Mouse (Mus musculus): ENCODE measurements around the gene Dscam. TPM values are rescaled to one million over a fixed set of nuclear protein-coding genes. Genes with fewer than 3 reads are reported as not detected.

Gene Dscam
- polyA plus RNA-seq, 1 experiment, result under 0.01 TPM

DNA sequence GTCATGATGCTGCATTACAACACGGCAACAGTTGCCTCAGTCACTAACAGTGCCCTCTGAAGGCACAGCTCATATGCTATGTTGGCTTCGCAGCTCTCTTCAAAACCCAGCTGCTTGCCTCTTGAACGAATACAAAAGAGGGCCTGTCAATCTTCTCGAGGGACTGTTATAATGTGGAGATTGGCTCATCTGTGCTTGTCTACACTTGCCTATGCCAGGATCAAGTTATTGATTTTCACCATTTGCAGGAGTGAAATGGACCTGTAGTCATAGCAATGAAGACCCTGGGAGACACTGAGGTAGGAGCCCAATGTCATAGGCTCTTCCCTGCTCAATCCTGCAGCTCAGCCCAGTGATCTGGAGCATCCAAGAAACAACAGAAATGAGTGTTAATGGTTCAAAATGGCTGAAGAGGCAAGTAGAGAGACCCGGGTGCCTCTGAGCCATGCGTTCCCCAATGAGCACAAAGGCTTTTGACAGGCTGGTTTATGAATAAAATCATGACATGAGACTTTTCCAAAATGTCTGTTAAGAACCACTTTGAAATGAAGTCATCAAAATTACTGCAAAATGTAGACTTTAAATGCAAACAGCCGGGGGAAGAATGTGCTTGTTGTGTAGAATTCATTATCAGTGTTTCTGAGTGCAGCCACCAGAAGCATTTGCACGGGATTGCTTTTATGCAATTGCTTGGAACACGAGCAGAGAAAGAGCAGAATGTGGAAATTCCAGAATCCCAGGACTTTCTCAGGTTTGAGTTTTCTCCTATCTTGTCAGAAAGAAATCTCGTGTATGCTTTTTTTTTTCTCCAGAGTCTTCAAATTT lies 35.3 kb downstream of the Dscam start:
- no peaks in the 10 kb centered on the region for H3K27me3 ChIP-seq (ENCODE audit: control insufficient read depth, insufficient read depth, insufficient read length)
- no peaks in the 10 kb centered on the region for H3K79me2 ChIP-seq (ENCODE audit: control insufficient read depth, insufficient read depth)
- TF ChIP-seq USF1 (IDR thresholded peaks at IDR 0.05; ENCODE audit: low read depth) (no peak), POLR2A (IDR thresholded peaks at IDR 0.05; ENCODE audit: insufficient read length, low read depth) (no peak), SRF (IDR thresholded peaks at IDR 0.05; ENCODE audit: control insufficient read depth, insufficient read length, low read depth) (no peak), POLR2AphosphoS2 (IDR thresholded peaks at IDR 0.05; ENCODE audit: insufficient read length, low read depth) (no peak), MYOD1 (IDR thresholded peaks at IDR 0.05; ENCODE audit: control insufficient read depth in 1 of 3, insufficient read length in 2 of 3, low read depth in 2 of 3) (no peak), E2F4 (IDR thresholded peaks at IDR 0.05; ENCODE audit: insufficient read depth) (no peak), CEBPB (IDR thresholded peaks at IDR 0.05; ENCODE audit: insufficient read depth, poor library complexity, severe bottlenecking) (no peak), TCF3 (IDR thresholded peaks at IDR 0.05; ENCODE audit: insufficient read length, low read depth) (no peak), REST (IDR thresholded peaks at IDR 0.05; ENCODE audit: insufficient read depth, insufficient read length) (no peak), MAX (IDR thresholded peaks at IDR 0.05; ENCODE audit: low read depth) (no peak), TCF12 (IDR thresholded peaks at IDR 0.05; ENCODE audit: insufficient read depth, poor library complexity, severe bottlenecking) (no peak), MYOG (IDR thresholded peaks at IDR 0.05; ENCODE audit: control insufficient read depth in 1 of 3, insufficient read depth in 1 of 3, insufficient read length in 2 of 3, low read depth in 2 of 3) (no peak)
- H3ac ChIP-seq (ENCODE audit: control insufficient read depth, insufficient read length), result no peak overlapping the region
- no peaks in the 10 kb centered on the region for H3K36me3 ChIP-seq (ENCODE audit: control insufficient read depth, insufficient read depth)
- no peak overlapping the region for H3K4me2 ChIP-seq (ENCODE audit: low read depth)
- no peak overlapping the region for H3K4me3 ChIP-seq

DNA sequence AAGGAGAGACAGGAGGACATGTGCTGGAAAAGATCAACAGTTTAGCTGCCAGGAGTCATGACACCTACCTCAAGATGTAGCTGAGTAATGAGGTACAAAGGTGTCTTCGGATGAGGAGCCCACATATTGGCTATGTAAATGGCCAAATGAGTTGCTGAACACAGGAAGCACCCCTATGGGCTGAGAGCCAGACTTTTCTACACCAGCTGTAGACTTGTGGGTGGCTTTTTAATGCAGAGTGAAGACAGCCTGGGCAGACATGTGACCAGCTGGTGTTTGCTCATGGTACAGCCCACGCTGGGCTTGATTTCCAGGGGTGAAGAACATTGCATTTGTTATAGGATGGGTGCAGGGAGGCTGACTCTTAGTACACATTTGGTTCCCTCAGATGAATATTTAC lies 43.3 kb downstream of the Dscam start:
- Histone ChIP-seq H3K4me2 (ENCODE audit: low read depth) (no peak overlapping the region), H3ac (ENCODE audit: control insufficient read depth, insufficient read length) (no peak overlapping the region), H3K36me3 (ENCODE audit: control insufficient read depth, insufficient read depth) (no peaks in the 10 kb centered on the region), H3K79me2 (ENCODE audit: control insufficient read depth, insufficient read depth) (no peaks in the 10 kb centered on the region), H3K4me3 (no peak overlapping the region), H3K27me3 (ENCODE audit: control insufficient read depth, insufficient read depth, insufficient read length) (no peaks in the 10 kb centered on the region)
- TF ChIP-seq TCF3 (IDR thresholded peaks at IDR 0.05; ENCODE audit: insufficient read length, low read depth) (no peak), E2F4 (IDR thresholded peaks at IDR 0.05; ENCODE audit: insufficient read depth) (no peak), USF1 (IDR thresholded peaks at IDR 0.05; ENCODE audit: low read depth) (peak; percentile 26), SRF (IDR thresholded peaks at IDR 0.05; ENCODE audit: control insufficient read depth, insufficient read length, low read depth) (no peak), MYOG (IDR thresholded peaks at IDR 0.05; ENCODE audit: control insufficient read depth in 1 of 3, insufficient read depth in 1 of 3, insufficient read length in 2 of 3, low read depth in 2 of 3) (no peak), REST (IDR thresholded peaks at IDR 0.05; ENCODE audit: insufficient read depth, insufficient read length) (no peak), MYOD1 (IDR thresholded peaks at IDR 0.05; ENCODE audit: control insufficient read depth in 1 of 3, insufficient read length in 2 of 3, low read depth in 2 of 3) (peak in 1 of 3 experiments; percentile 4), MAX (IDR thresholded peaks at IDR 0.05; ENCODE audit: low read depth) (no peak), TCF12 (IDR thresholded peaks at IDR 0.05; ENCODE audit: insufficient read depth, poor library complexity, severe bottlenecking) (no peak), POLR2AphosphoS2 (IDR thresholded peaks at IDR 0.05; ENCODE audit: insufficient read length, low read depth) (no peak)

DNA sequence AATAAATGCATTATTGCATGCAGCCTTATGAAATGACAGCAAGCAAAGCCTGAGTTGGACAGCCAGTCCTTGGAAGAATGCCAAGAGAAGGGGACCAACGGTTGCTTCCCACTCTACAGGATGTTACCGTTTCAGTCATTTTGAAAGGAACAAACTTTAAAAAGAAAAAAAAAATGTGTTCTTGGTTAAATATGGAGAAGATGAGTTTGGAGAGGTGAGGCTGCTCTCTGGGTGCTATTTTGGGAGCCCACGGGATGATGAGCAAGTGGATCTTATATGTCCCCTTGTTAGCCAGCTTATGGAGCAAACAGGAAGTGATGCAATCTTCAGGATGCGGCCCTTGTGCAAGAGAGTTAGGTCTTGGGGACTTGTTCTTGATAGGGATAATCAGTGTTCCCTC lies 60.5 kb downstream of the Dscam start:
- Histone ChIP-seq H3K27me3 (ENCODE audit: control insufficient read depth, insufficient read depth, insufficient read length) (no peaks in the 10 kb centered on the region), H3ac (ENCODE audit: control insufficient read depth, insufficient read length) (no peak overlapping the region), H3K36me3 (ENCODE audit: control insufficient read depth, insufficient read depth) (no peaks in the 10 kb centered on the region), H3K4me2 (ENCODE audit: low read depth) (no peak overlapping the region), H3K79me2 (ENCODE audit: control insufficient read depth, insufficient read depth) (no peaks in the 10 kb centered on the region), H3K4me3 (no peak overlapping the region)
- TF ChIP-seq CEBPB (IDR thresholded peaks at IDR 0.05; ENCODE audit: insufficient read depth, poor library complexity, severe bottlenecking) (no peak), USF1 (IDR thresholded peaks at IDR 0.05; ENCODE audit: low read depth) (no peak), MYOD1 (IDR thresholded peaks at IDR 0.05; ENCODE audit: control insufficient read depth in 1 of 3, insufficient read length in 2 of 3, low read depth in 2 of 3) (no peak), POLR2AphosphoS2 (IDR thresholded peaks at IDR 0.05; ENCODE audit: insufficient read length, low read depth) (no peak), E2F4 (IDR thresholded peaks at IDR 0.05; ENCODE audit: insufficient read depth) (no peak), TCF12 (IDR thresholded peaks at IDR 0.05; ENCODE audit: insufficient read depth, poor library complexity, severe bottlenecking) (no peak), SRF (IDR thresholded peaks at IDR 0.05; ENCODE audit: control insufficient read depth, insufficient read length, low read depth) (no peak)

DNA sequence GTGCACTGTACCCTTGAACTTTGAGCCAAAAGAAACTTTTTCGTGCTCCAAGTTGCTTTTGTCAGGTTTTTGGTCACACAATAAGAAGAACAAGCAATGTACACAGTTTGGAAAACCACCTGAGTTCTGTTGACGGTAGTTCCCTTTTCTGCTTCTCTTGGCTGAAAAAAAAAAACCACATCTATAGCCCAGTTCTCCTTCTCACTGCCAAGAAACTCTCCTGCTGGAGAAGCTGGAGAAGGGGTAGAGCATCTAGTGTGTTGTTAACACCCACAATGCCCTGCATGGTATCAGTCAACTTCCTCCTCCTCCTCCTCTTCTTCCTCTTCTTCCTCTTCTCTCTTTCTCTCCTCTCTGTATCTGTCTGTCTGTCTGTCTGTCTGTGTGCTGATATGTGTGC lies 65.3 kb downstream of the Dscam start:
- Histone ChIP-seq H3K36me3 (ENCODE audit: control insufficient read depth, insufficient read depth) (no peaks in the 10 kb centered on the region), H3K4me2 (ENCODE audit: low read depth) (no peak overlapping the region), H3K79me2 (ENCODE audit: control insufficient read depth, insufficient read depth) (no peaks in the 10 kb centered on the region), H3K27me3 (ENCODE audit: control insufficient read depth, insufficient read depth, insufficient read length) (no peaks in the 10 kb centered on the region), H3K4me3 (no peak overlapping the region), H3ac (ENCODE audit: control insufficient read depth, insufficient read length) (no peak overlapping the region)
- TF ChIP-seq MYOD1 (IDR thresholded peaks at IDR 0.05; ENCODE audit: control insufficient read depth in 1 of 3, insufficient read length in 2 of 3, low read depth in 2 of 3) (no peak), E2F4 (IDR thresholded peaks at IDR 0.05; ENCODE audit: insufficient read depth) (no peak), USF1 (IDR thresholded peaks at IDR 0.05; ENCODE audit: low read depth) (no peak), POLR2A (IDR thresholded peaks at IDR 0.05; ENCODE audit: insufficient read length, low read depth) (no peak), MAX (IDR thresholded peaks at IDR 0.05; ENCODE audit: low read depth) (no peak), TCF3 (IDR thresholded peaks at IDR 0.05; ENCODE audit: insufficient read length, low read depth) (no peak), POLR2AphosphoS2 (IDR thresholded peaks at IDR 0.05; ENCODE audit: insufficient read length, low read depth) (no peak), REST (IDR thresholded peaks at IDR 0.05; ENCODE audit: insufficient read depth, insufficient read length) (no peak), TCF12 (IDR thresholded peaks at IDR 0.05; ENCODE audit: insufficient read depth, poor library complexity, severe bottlenecking) (no peak), CEBPB (IDR thresholded peaks at IDR 0.05; ENCODE audit: insufficient read depth, poor library complexity, severe bottlenecking) (no peak), SRF (IDR thresholded peaks at IDR 0.05; ENCODE audit: control insufficient read depth, insufficient read length, low read depth) (no peak), MYOG (IDR thresholded peaks at IDR 0.05; ENCODE audit: control insufficient read depth in 1 of 3, insufficient read depth in 1 of 3, insufficient read length in 2 of 3, low read depth in 2 of 3) (no peak)

Data from myocyte (in vitro differentiated cells).